In genomic region chr14:104813977-104814584, GRCm38 (mm10) we compare ENCODE assay signal across 8 mouse cellular contexts.
DNase-seq lines count a peak whose midpoint lies in the region; TF ChIP-seq lines count a peak whose summit lies in the region.
"Had no signal": no experiment of that assay in that cellular context is flagged by ENCODE, and none has a peak within 500 bp of the region (broad histone marks: within the 10 kb centered on the region; RNA-seq: fewer than 3 reads in every experiment).

No protein-coding gene starts in this region.

- H3K36me3 ChIP-seq in E14TG2a.4 (ENCODE audit: insufficient read depth, low read length) = no peaks in the 10 kb centered on the region
- H3K36me3 ChIP-seq: limb, embryonic 12.5 days had no signal

- no peak overlapping the region for H3K4me3 ChIP-seq in E14TG2a.4 (replicated peaks; ENCODE audit: low read length)
- H3K4me3 ChIP-seq: limb, embryonic 12.5 days had no signal

- H3K9me3 ChIP-seq in E14TG2a.4 (ENCODE audit: low read length) = no peaks in the 10 kb centered on the region
- H3K9me3 ChIP-seq: limb, embryonic 12.5 days had no signal

- peak; percentile 84 for DNase-seq in ZHBTc4 (ENCODE audit: low read depth, low spot score)
- peak; percentile 54 to 80 for DNase-seq in cerebellum, postnatal 36 days
- peak; percentile 28 to 69 for DNase-seq in gastrocnemius, postnatal 4 days (ENCODE audit: low spot score in 2 of 2)
- peak; percentile 53 for DNase-seq in layer of hippocampus, adult 9-11 months
- peak; percentile 84 for DNase-seq in lung, postnatal 36 days
- DNase-seq in right cerebral cortex, postnatal 14 days = peak; percentile 86

- TF ChIP-seq CTCF in E14TG2a.4 (conservative IDR thresholded peaks at IDR 0.05; ENCODE audit: low read length) = peak; percentile 66

- no peaks in the 10 kb centered on the region for H3K4me1 ChIP-seq in E14TG2a.4 (replicated peaks; ENCODE audit: low read depth, low read length)

- H3K27me3 ChIP-seq in E14TG2a.4 (ENCODE audit: insufficient read depth, low read length) = no peaks in the 10 kb centered on the region
